Mouse (Mus musculus) ES-Bruce4 (cell line): Measurements from ENCODE around the gene Dlat. TPM values are rescaled to one million over a fixed set of nuclear protein-coding genes. Genes with fewer than 3 reads are reported as not detected.

ENCODE experiments used
- H3K27ac ChIP-seq: 2 replicates; pipeline ENCODE4 v1.5.1; 2012; ENCODE audit warnings: low read length, inconsistent platforms; ENCODE audit not compliant: insufficient read depth
- H3K27me3 ChIP-seq: 2 replicates; pipeline ENCODE4 v1.6.1; 2012; ENCODE audit warnings: mild to moderate bottlenecking, low read length, inconsistent platforms; ENCODE audit not compliant: control insufficient read depth, poor library complexity, insufficient read depth, severe bottlenecking
- H3K36me3 ChIP-seq: 2 replicates; pipeline ENCODE4 v1.6.1; 2012; ENCODE audit warnings: inconsistent platforms, mild to moderate bottlenecking, low read length, moderate library complexity; ENCODE audit not compliant: control insufficient read depth, poor library complexity, insufficient read depth, severe bottlenecking
- H3K4me1 ChIP-seq: one replicate; pipeline ENCODE4 v1.8.1; 2011; ENCODE audit warnings: low read length; ENCODE audit not compliant: control insufficient read depth, insufficient read depth
- H3K4me3 ChIP-seq: 2 replicates; pipeline ENCODE4 v1.5.1; 2011; ENCODE audit warnings: low read depth, mild to moderate bottlenecking, low read length
- H3K9ac ChIP-seq: 2 replicates; pipeline ENCODE4 v1.6.1; 2012; ENCODE audit warnings: low read depth, mild to moderate bottlenecking, inconsistent platforms; ENCODE audit not compliant: poor library complexity, severe bottlenecking
- H3K9me3 ChIP-seq: replicated peaks from 2 replicates; pipeline ENCODE4 v1.6.1; 2012; ENCODE audit warnings: mild to moderate bottlenecking, low read length, inconsistent platforms; ENCODE audit not compliant: control insufficient read depth, poor library complexity, insufficient read depth, severe bottlenecking
- CTCF ChIP-seq: IDR thresholded peaks from one replicate; pipeline ENCODE4 v1.8.1; 2011; ENCODE audit warnings: low read depth, low read length
- EP300 ChIP-seq: IDR thresholded peaks from 2 replicates; pipeline ENCODE4 v1.6.1; 2011; ENCODE audit warnings: low read depth, low read length; ENCODE audit not compliant: insufficient read depth
- POLR2A ChIP-seq: IDR thresholded peaks from one replicate; pipeline ENCODE4 v1.8.1; 2011; ENCODE audit warnings: low read length; ENCODE audit not compliant: insufficient read depth
- polyA plus RNA-seq: library from polyadenylated mRNA; stranded (reverse); fragments of >200 nt; gene quantifications from 2 replicates; pipeline ENCODE4 v1.2.4, GENCODE M21; 2011; ENCODE audit warnings: low read depth; ENCODE audit not compliant: missing spikeins, insufficient read depth, insufficient read length

Dlat gene
- polyA plus RNA-seq, 1 experiment: 68.3 TPM

GRCm38 (mm10) chr9:50616766-50617603 is 42.6 kb downstream of the Dlat start, which contains the start of the genes Pih1d2 and Nkapd1:
Pih1d2 (plus strand) TSS chr9:50617321.
Nkapd1 (minus strand) TSS chr9:50617464.
- Histone ChIP-seq H3K27ac (peak within 1 kb of the TSS; percentile 21; the same call in 1 of the 2 replicates), H3K4me3 (peak within 1 kb of the TSS; percentile 94), H3K4me1 (no peaks in the 10 kb centered on the region), H3K9me3 (no peaks in the 10 kb centered on the region), H3K9ac (peak within 1 kb of the TSS; percentile 92), H3K36me3 (peaks cover 30% of the 10 kb centered on the region), H3K27me3 (no peaks in the 10 kb centered on the region)
- no peak for TF ChIP-seq POLR2A
- TF ChIP-seq EP300: no peak
- no peak for TF ChIP-seq CTCF

GRCm38 (mm10) chr9:50616161-50616560 is 43.4 kb downstream of the Dlat start:
- H3K27ac ChIP-seq: no peak overlapping the region
- TF ChIP-seq POLR2A (no peak), EP300 (no peak), CTCF (no peak)
- no peaks in the 10 kb centered on the region for H3K9me3 ChIP-seq

GRCm38 (mm10) chr9:50612115-50612514 is 47.5 kb downstream of the Dlat start:
- H3K9ac ChIP-seq: no peak overlapping the region
- peaks cover 61% of the 10 kb centered on the region for H3K36me3 ChIP-seq
- TF ChIP-seq CTCF: no peak
- TF ChIP-seq EP300: no peak
- no peak for TF ChIP-seq POLR2A

More at GRCm38 (mm10) chr9:50616161-50616560, 43.4 kb downstream of the Dlat start:
- peak overlapping the region; percentile 94 for H3K4me3 ChIP-seq
- peak overlapping the region; percentile 92 for H3K9ac ChIP-seq
- H3K27me3 ChIP-seq: no peaks in the 10 kb centered on the region
- peaks cover 35% of the 10 kb centered on the region for H3K36me3 ChIP-seq
- no peaks in the 10 kb centered on the region for H3K4me1 ChIP-seq

GRCm38 (mm10) chr9:50604338-50604737 is 55.2 kb downstream of the Dlat start:
- no peaks in the 10 kb centered on the region for H3K27me3 ChIP-seq
- H3K4me3 ChIP-seq: peak overlapping the region; percentile 90
- TF ChIP-seq CTCF (no peak), EP300 (no peak), POLR2A (no peak)
- H3K9me3 ChIP-seq: no peaks in the 10 kb centered on the region
- no peak overlapping the region for H3K27ac ChIP-seq
- H3K36me3 ChIP-seq: peaks cover 28% of the 10 kb centered on the region
- H3K4me1 ChIP-seq: no peaks in the 10 kb centered on the region
- H3K9ac ChIP-seq: peak overlapping the region; percentile 43

More at GRCm38 (mm10) chr9:50612115-50612514, 47.5 kb downstream of the Dlat start:
- H3K4me1 ChIP-seq: no peaks in the 10 kb centered on the region
- no peak overlapping the region for H3K27ac ChIP-seq
- no peaks in the 10 kb centered on the region for H3K27me3 ChIP-seq
- H3K9me3 ChIP-seq: no peaks in the 10 kb centered on the region
- no peak overlapping the region for H3K4me3 ChIP-seq

- H3K9me3 ChIP-seq: no peaks in the 10 kb centered on the region
- H3K9ac ChIP-seq: peak overlapping the region; percentile 43
- H3K36me3 ChIP-seq: peaks cover 29% of the 10 kb centered on the region
- H3K27ac ChIP-seq: no peak overlapping the region
- no peaks in the 10 kb centered on the region for H3K4me1 ChIP-seq
- TF ChIP-seq POLR2A (no peak), EP300 (no peak), CTCF (no peak)
- H3K4me3 ChIP-seq: peak overlapping the region; percentile 90
- no peaks in the 10 kb centered on the region for H3K27me3 ChIP-seq
Observed at GRCm38 (mm10) chr9:50603998-50604324, 55.6 kb downstream of the Dlat start.
